Mouse (Mus musculus) heart, postnatal 0 days (tissue): ENCODE data around the gene Zdhhc16. TPM values are rescaled to one million over a fixed set of nuclear protein-coding genes. Genes with fewer than 3 reads are reported as not detected.
A peak's percentile ranks its signal among the peaks of the same experiment; 100 is the strongest.

Source experiments
- ATAC-seq: fragments of 200-750 bp; cut with Nextera tagmentation; 2 replicates; pipeline ENCODE4 v1.8.0; 2017; ENCODE audit warnings: low read depth, moderate number of reproducible peaks, moderate library complexity; ENCODE audit not compliant: insufficient read depth
- DNase-seq: peaks from one replicate; pipeline ENCODE4 v3.0.0-alpha.2; 2016; ENCODE audit warnings: low spot score
- H3K27ac ChIP-seq: fragments of 300-500 bp; sonication (generic); 2 replicates; pipeline ENCODE4 v1.5.1; 2014; ENCODE audit warnings: low read depth, mild to moderate bottlenecking
- H3K27me3 ChIP-seq: fragments of 300-500 bp; sonication (generic); 2 replicates; pipeline ENCODE4 v1.6.1; 2014; ENCODE audit warnings: low read length, mixed read lengths; ENCODE audit not compliant: control insufficient read depth, insufficient read depth
- H3K36me3 ChIP-seq: fragments of 300-500 bp; sonication (generic); replicated peaks from 2 replicates; pipeline ENCODE4 v1.6.1; 2014; ENCODE audit warnings: low read length, mixed read lengths; ENCODE audit not compliant: control insufficient read depth, insufficient read depth
- H3K4me1 ChIP-seq: fragments of 300-500 bp; sonication (generic); 2 replicates; pipeline ENCODE4 v1.6.1; 2014; ENCODE audit warnings: antibody characterized with exemption; ENCODE audit not compliant: control insufficient read depth, insufficient read depth
- H3K4me2 ChIP-seq: fragments of 300-500 bp; sonication (generic); 2 replicates; pipeline ENCODE4 v1.6.1; 2014; ENCODE audit warnings: low read depth, mild to moderate bottlenecking, low read length, moderate library complexity
- H3K4me3 ChIP-seq: fragments of 300-500 bp; sonication (generic); 2 replicates; pipeline ENCODE4 v1.5.1; 2014; ENCODE audit warnings: low read depth, low read length
- H3K9ac ChIP-seq: fragments of 300-500 bp; sonication (generic); replicated peaks from 2 replicates; pipeline ENCODE4 v1.6.1; 2014; ENCODE audit warnings: low read depth, low read length, mixed read lengths
- H3K9me3 ChIP-seq: fragments of 300-500 bp; sonication (generic); replicated peaks from 2 replicates; pipeline ENCODE4 v1.6.1; 2016; ENCODE audit warnings: low read length; ENCODE audit not compliant: control insufficient read depth
- CTCF ChIP-seq: IDR thresholded peaks from 2 replicates; pipeline ENCODE4 v1.5.1; 2016; ENCODE audit warnings: antibody characterized with exemption, control low read depth, low read depth
- EP300 ChIP-seq: IDR thresholded peaks from 2 replicates; pipeline ENCODE4 v1.6.1; 2016; ENCODE audit warnings: antibody characterized with exemption, low read depth
- WGBS: fragments of 180-500 bp; shearing (Covaris S2); extraction: QIAGEN DNeasy Blood & Tissue Kit; methylation state at CpG from one replicate; pipeline ENCODE4 v1.1.7; 2014; 5-methylcytosine and 5-hydroxymethylcytosine counted together
- polyA plus RNA-seq: library from polyadenylated mRNA; unstranded; fragments of >200 nt; fragmentation: Nextera tagmentation; extraction: Ambion mirVana; gene quantifications from 2 replicates; pipeline ENCODE4 v1.2.1, GENCODE M21; 2015
- total RNA-seq: library from RNA; depleted of rRNA; stranded (reverse); fragments of >200 nt; gene quantifications from 2 replicates; pipeline ENCODE4 v1.2.3, GENCODE M21; 2014; ENCODE audit warnings: low replicate concordance

Zdhhc16 gene
- total and polyA plus RNA-seq, 2 experiments from 2014 or later, result 38.3 to 44.3 TPM

GRCm38 (mm10) chr19:41980422-41980818, 47.1 kb downstream of the Zdhhc16 start:
- peak; percentile 57 for DNase-seq
- Histone ChIP-seq H3K4me3 (peak overlapping the region; percentile 82), H3K36me3 (no peaks in the 10 kb centered on the region), H3K4me1 (0 out of 2 replicates have a peak, but pooled peaks cover 4% of the 10 kb centered on the region), H3K27me3 (no peaks in the 10 kb centered on the region), H3K27ac (peak overlapping the region; percentile 93), H3K9ac (peak overlapping the region; percentile 67), H3K4me2 (peak overlapping the region; percentile 81), H3K9me3 (no peaks in the 10 kb centered on the region)
- no peak for ATAC-seq
- TF ChIP-seq EP300, result no peak
- TF ChIP-seq CTCF, result no peak
- WGBS, result under 1% methylated on average over 16 of the region's 16 CpGs

GRCm38 (mm10) chr19:41980819-41981594, 47.7 kb downstream of the Zdhhc16 start, which contains the start of gene Mms19:
Mms19 (minus strand) TSS chr19:41981157.
- H3K9ac ChIP-seq, result peak within 1 kb of the TSS; percentile 87
- peak; percentile 54; the same call in 1 of the 2 replicates for TF ChIP-seq EP300
- TF ChIP-seq CTCF, result peak; percentile 17; the same call in 1 of the 2 replicates
- H3K27me3 ChIP-seq, result no peaks in the 10 kb centered on the region
- DNase-seq, result peak; percentile 99
- H3K4me3 ChIP-seq, result peak within 1 kb of the TSS; percentile 82
- H3K27ac ChIP-seq, result peak within 1 kb of the TSS; percentile 93
- H3K4me2 ChIP-seq, result peak within 1 kb of the TSS; percentile 81
- no peaks in the 10 kb centered on the region for H3K36me3 ChIP-seq
- H3K4me1 ChIP-seq, result 0 out of 2 replicates have a peak, but pooled peaks cover 4% of the 10 kb centered on the region
- ATAC-seq, result peak; percentile 93
- no peaks in the 10 kb centered on the region for H3K9me3 ChIP-seq
- under 1% methylated on average over 53 of the region's 68 CpGs for WGBS

- under 1% methylated on average over 33 of the region's 33 CpGs for WGBS
- ATAC-seq, result no peak
Measured at GRCm38 (mm10) chr19:41981595-41981927, 48.3 kb downstream of the Zdhhc16 start, which contains the start of gene Ubtd1. Ubtd1 (plus strand) TSS chr19:41981763.

GRCm38 (mm10) chr19:41981931-41982790, 48.9 kb downstream of the Zdhhc16 start:
- ATAC-seq, result peak; percentile 0; the same call in 1 of the 2 replicates

More at GRCm38 (mm10) chr19:41981595-41981927, 48.3 kb downstream of the Zdhhc16 start, which contains the start of gene Ubtd1:
- TF ChIP-seq EP300 (no peak), CTCF (no peak)
- peak within 1 kb of the TSS; percentile 82 for H3K4me3 ChIP-seq
- no peaks in the 10 kb centered on the region for H3K9me3 ChIP-seq
- DNase-seq, result no peak
- 0 out of 2 replicates have a peak, but pooled peaks cover 4% of the 10 kb centered on the region for H3K4me1 ChIP-seq
- H3K27me3 ChIP-seq, result no peaks in the 10 kb centered on the region
- peak within 1 kb of the TSS; percentile 93 for H3K27ac ChIP-seq
- H3K9ac ChIP-seq, result peak within 1 kb of the TSS; percentile 87
- H3K36me3 ChIP-seq, result no peaks in the 10 kb centered on the region
- H3K4me2 ChIP-seq, result peak within 1 kb of the TSS; percentile 81

GRCm38 (mm10) chr19:41982791-41983150, 49.5 kb downstream of the Zdhhc16 start:
- TF ChIP-seq CTCF (no peak), EP300 (no peak)
- WGBS, result 4% methylated on average over 4 of the region's 4 CpGs
- ATAC-seq, result no peak
- peak overlapping the region; percentile 81 for H3K4me2 ChIP-seq
- no peaks in the 10 kb centered on the region for H3K27me3 ChIP-seq
- no peaks in the 10 kb centered on the region for H3K36me3 ChIP-seq
- no peak for DNase-seq
- H3K27ac ChIP-seq, result peak overlapping the region; percentile 93
- peak overlapping the region; percentile 87 for H3K9ac ChIP-seq
- 0 out of 2 replicates have a peak, but pooled peaks cover 4% of the 10 kb centered on the region for H3K4me1 ChIP-seq
- H3K9me3 ChIP-seq, result no peaks in the 10 kb centered on the region
- H3K4me3 ChIP-seq, result peak overlapping the region; percentile 82

More at GRCm38 (mm10) chr19:41981931-41982790, 48.9 kb downstream of the Zdhhc16 start:
- Histone ChIP-seq H3K4me3 (peak overlapping the region; percentile 82), H3K4me2 (peak overlapping the region; percentile 81), H3K4me1 (0 out of 2 replicates have a peak, but pooled peaks cover 4% of the 10 kb centered on the region), H3K9me3 (no peaks in the 10 kb centered on the region), H3K27ac (peak overlapping the region; percentile 93), H3K27me3 (no peaks in the 10 kb centered on the region), H3K36me3 (no peaks in the 10 kb centered on the region), H3K9ac (peak overlapping the region; percentile 87)
- DNase-seq, result no peak
- under 1% methylated on average over 71 of the region's 74 CpGs for WGBS
- TF ChIP-seq CTCF (no peak), EP300 (no peak)
